Mouse (Mus musculus): ENCODE data around the gene Apex1. TPM values are rescaled to one million over a fixed set of nuclear protein-coding genes. Genes with fewer than 3 reads are reported as not detected.
A peak's percentile ranks its signal among the peaks of the same experiment; 100 is the strongest.
"Not testable (repeated sequence)": the region's sequence is repeated elsewhere in the genome, so short reads cannot be mapped to it uniquely, and the experiment has no call there.

Gene Apex1
- polyA plus RNA-seq, 1 experiment from 2014 or later, result 466 TPM

DNA sequence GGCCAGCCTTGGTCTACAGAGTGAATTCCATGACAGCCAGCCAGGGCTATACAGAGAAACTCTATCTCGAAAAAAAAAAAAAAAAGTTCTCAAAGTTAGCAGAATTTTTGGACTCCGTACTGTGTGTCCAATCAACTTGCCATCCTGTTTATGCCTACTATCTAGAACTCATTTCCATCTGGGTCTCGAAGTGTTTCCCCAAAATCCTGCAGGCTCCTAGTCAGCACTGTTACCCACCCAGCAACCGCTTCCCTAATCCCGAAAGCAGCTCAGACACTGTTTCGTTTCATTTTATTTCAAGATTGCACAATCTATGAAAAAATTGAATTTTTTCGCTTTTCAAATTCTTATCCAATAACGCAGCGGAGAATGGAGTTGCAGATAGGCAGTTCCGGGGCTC is 30.7 kb downstream of the Apex1 start:
- H3K9me3 ChIP-seq (ENCODE audit: control insufficient read depth, low read length), result no peaks in the 10 kb centered on the region
- no peak overlapping the region for H3K4me3 ChIP-seq (ENCODE audit: low read depth, low read length)
- H3K4me1 ChIP-seq (ENCODE audit: control insufficient read depth, insufficient read depth, low read length), result no peaks in the 10 kb centered on the region
- no peaks in the 10 kb centered on the region for H3K27me3 ChIP-seq (ENCODE audit: control insufficient read depth, insufficient read depth, low read length)
- H3K27ac ChIP-seq (replicated peaks; ENCODE audit: low read depth, low read length), result no peak overlapping the region
- no peak overlapping the region for H3K4me2 ChIP-seq (ENCODE audit: low read depth, severe bottlenecking)
- DNase-seq (ENCODE audit: low spot score) (no peak), ATAC-seq (ENCODE audit: insufficient number of reproducible peaks, low FRiP score, low TSS enrichment, low read depth) (no peak)
- H3K36me3 ChIP-seq (ENCODE audit: control insufficient read depth, insufficient read depth, low read length), result no peaks in the 10 kb centered on the region; the same call in 1 of the 2 replicates
- no peak overlapping the region for H3K9ac ChIP-seq (ENCODE audit: low read length)
- WGBS, result 86% methylated on average over 10 of the region's 10 CpGs

- not testable (repeated sequence) for H3K9me3 ChIP-seq (ENCODE audit: control insufficient read depth, low read length); H3K9ac ChIP-seq (ENCODE audit: low read length); H3K4me3 ChIP-seq (ENCODE audit: low read depth, low read length); H3K27ac ChIP-seq (replicated peaks; ENCODE audit: low read depth, low read length); H3K4me1 ChIP-seq (ENCODE audit: control insufficient read depth, insufficient read depth, low read length); H3K36me3 ChIP-seq (ENCODE audit: control insufficient read depth, insufficient read depth, low read length); H3K27me3 ChIP-seq (ENCODE audit: control insufficient read depth, insufficient read depth, low read length)
- WGBS, result 7% methylated on average over 18 of the region's 19 CpGs
- ATAC-seq (ENCODE audit: insufficient number of reproducible peaks, low FRiP score, low TSS enrichment, low read depth), result peak; percentile 64
- H3K4me2 ChIP-seq (ENCODE audit: low read depth, severe bottlenecking), result peak within 1 kb of the TSS; percentile 22; the same call in 1 of the 2 replicates
- DNase-seq (ENCODE audit: low spot score), result peak; percentile 47
These were observed 31.3 kb downstream of the Apex1 start, which contains the start of gene Pnp2 for GRCm38 (mm10) chr14:50955942-50956508. Gene Pnp2, plus strand, starts transcription at chr14:50955992.

DNA sequence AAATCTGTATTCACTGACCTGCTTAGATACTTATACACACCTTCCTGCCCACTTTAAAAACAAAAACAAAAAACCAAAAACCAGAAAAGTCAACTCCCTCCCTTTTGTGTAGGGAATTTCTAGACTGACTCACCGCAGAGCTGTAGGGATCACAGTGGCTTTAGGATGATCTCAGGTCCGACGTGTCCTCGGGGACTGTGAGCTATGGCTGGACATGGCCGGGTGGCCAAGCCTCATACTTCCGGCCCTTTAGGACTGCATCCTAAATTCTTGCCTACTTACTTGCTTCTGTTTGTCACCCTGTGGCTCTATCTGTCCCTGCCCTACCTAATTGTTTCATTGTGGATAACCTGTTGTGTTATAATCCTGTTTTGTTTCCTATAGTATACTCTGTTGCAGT is 32.0 kb downstream of the Apex1 start:
- DNase-seq (ENCODE audit: low spot score); H3K9me3 ChIP-seq (ENCODE audit: control insufficient read depth, low read length); H3K4me3 ChIP-seq (ENCODE audit: low read depth, low read length); H3K9ac ChIP-seq (ENCODE audit: low read length); H3K36me3 ChIP-seq (ENCODE audit: control insufficient read depth, insufficient read depth, low read length); H3K27ac ChIP-seq (replicated peaks; ENCODE audit: low read depth, low read length); H3K4me1 ChIP-seq (ENCODE audit: control insufficient read depth, insufficient read depth, low read length); H3K4me2 ChIP-seq (ENCODE audit: low read depth, severe bottlenecking); H3K27me3 ChIP-seq (ENCODE audit: control insufficient read depth, insufficient read depth, low read length); ATAC-seq (ENCODE audit: insufficient number of reproducible peaks, low FRiP score, low TSS enrichment, low read depth): not testable (repeated sequence)
- 90% methylated on average over 6 of the region's 6 CpGs for WGBS

DNA sequence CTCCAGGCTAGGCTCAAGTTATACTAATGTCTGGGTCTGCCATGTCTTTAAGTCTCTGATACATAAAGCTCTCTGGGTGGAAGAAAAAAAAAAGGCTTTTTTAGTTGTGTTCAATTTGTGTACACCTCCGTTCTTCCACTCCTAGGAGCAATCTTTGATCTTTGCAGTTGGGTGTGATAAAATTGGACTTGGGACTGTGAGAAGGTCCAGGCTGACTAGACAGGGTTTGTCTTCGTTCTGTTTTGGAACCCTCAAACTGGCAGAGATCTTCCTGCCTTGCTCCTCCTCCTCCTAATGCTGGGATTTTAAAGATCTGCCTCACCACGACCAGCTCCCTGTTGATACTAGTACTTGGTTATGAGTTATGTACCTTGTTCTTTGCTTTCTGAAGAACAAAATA is 32.4 kb downstream of the Apex1 start:
- H3K4me3 ChIP-seq (ENCODE audit: low read depth, low read length); H3K9me3 ChIP-seq (ENCODE audit: control insufficient read depth, low read length); H3K4me2 ChIP-seq (ENCODE audit: low read depth, severe bottlenecking); H3K27me3 ChIP-seq (ENCODE audit: control insufficient read depth, insufficient read depth, low read length); H3K27ac ChIP-seq (replicated peaks; ENCODE audit: low read depth, low read length); ATAC-seq (ENCODE audit: insufficient number of reproducible peaks, low FRiP score, low TSS enrichment, low read depth); H3K4me1 ChIP-seq (ENCODE audit: control insufficient read depth, insufficient read depth, low read length); DNase-seq (ENCODE audit: low spot score); H3K36me3 ChIP-seq (ENCODE audit: control insufficient read depth, insufficient read depth, low read length); H3K9ac ChIP-seq (ENCODE audit: low read length): not testable (repeated sequence)
- WGBS, result 66% methylated on average over 3 of the region's 3 CpGs

DNA sequence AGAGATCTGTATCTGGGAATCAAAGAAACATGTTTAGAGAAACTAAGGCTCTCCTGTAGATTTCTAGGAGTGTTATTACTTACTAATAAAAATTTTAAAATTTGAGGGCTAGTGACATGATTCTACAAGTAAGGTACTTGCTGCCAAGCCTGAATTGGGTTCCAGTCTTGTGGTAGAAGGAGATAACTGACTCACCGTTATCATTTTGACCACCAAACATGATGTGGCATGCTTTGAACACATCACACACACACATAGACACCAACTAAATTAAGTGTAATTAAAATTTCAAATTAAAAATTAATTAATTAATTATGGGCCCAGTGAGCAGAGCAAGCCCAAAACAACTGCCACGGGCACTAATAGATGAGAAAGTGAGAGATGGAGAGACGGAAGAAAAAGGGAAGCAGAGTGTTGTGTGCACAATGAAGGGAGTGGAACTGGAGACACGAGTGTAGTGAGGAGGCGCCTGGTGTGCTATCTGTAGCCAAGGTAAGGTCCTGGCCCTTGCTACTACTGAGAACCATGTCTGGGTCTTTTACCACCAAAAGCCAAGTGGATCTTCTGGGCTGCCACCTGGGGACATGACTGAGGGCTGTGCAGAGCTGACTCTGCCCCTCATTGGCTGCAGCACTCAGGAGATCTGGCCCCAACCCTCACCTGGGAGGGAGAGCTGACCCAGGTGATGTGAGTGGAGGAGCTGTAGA is 33.7 kb downstream of the Apex1 start:
- not testable (repeated sequence) for H3K4me1 ChIP-seq (ENCODE audit: control insufficient read depth, insufficient read depth, low read length); H3K9me3 ChIP-seq (ENCODE audit: control insufficient read depth, low read length); H3K4me2 ChIP-seq (ENCODE audit: low read depth, severe bottlenecking); ATAC-seq (ENCODE audit: insufficient number of reproducible peaks, low FRiP score, low TSS enrichment, low read depth); H3K27me3 ChIP-seq (ENCODE audit: control insufficient read depth, insufficient read depth, low read length); H3K4me3 ChIP-seq (ENCODE audit: low read depth, low read length); H3K9ac ChIP-seq (ENCODE audit: low read length); H3K27ac ChIP-seq (replicated peaks; ENCODE audit: low read depth, low read length); H3K36me3 ChIP-seq (ENCODE audit: control insufficient read depth, insufficient read depth, low read length); DNase-seq (ENCODE audit: low spot score)
- WGBS, result 95% methylated on average over 5 of the region's 5 CpGs

DNA sequence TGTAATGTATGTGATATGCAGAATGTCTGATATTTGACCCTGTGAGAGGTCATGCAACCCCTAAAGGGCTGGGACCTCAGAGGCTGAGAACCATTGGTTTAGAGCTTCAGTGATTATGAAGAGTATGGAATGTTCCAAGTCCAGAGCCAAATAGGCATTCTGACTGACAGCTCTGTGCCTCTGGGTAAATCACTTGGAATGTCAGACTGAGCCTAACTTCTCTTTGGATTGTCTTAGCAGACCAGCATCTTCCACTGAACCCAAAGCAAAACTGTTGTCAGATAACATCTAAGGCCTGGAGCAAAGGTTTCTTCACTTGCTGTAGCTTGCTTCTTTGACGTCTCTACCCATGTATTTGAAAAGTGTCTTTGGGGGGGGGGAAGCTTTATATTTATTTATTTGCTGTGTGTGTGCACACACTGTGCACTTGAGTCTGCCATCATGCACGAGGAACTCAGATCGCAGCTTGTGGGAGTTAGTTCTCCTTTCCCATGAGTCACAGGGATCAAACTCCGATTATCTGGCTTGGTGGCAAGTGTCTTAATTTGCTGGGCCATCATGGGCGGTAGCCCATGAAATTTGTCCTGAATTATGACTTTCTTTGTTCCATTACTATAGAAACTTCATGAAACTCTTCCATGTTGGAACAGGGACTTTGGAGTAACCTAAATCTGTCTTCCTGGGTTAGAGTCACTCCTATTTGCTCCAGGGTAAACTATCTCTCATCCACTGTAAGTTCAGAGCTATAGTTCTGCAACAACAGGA is 43.6 kb downstream of the Apex1 start:
- no peak overlapping the region for H3K4me2 ChIP-seq (ENCODE audit: low read depth, severe bottlenecking)
- H3K27ac ChIP-seq (replicated peaks; ENCODE audit: low read depth, low read length), result no peak overlapping the region
- no peak for DNase-seq (ENCODE audit: low spot score)
- no peaks in the 10 kb centered on the region for H3K27me3 ChIP-seq (ENCODE audit: control insufficient read depth, insufficient read depth, low read length)
- no peak overlapping the region for H3K4me3 ChIP-seq (ENCODE audit: low read depth, low read length)
- H3K9ac ChIP-seq (ENCODE audit: low read length), result no peak overlapping the region
- no peaks in the 10 kb centered on the region for H3K4me1 ChIP-seq (ENCODE audit: control insufficient read depth, insufficient read depth, low read length)
- ATAC-seq (ENCODE audit: insufficient number of reproducible peaks, low FRiP score, low TSS enrichment, low read depth), result no peak
- no peaks in the 10 kb centered on the region for H3K9me3 ChIP-seq (ENCODE audit: control insufficient read depth, low read length)
- 86% methylated on average over 5 of the region's 5 CpGs for WGBS
- H3K36me3 ChIP-seq (ENCODE audit: control insufficient read depth, insufficient read depth, low read length), result no peaks in the 10 kb centered on the region

- H3K27ac ChIP-seq (replicated peaks; ENCODE audit: low read depth, low read length), result no peak overlapping the region
- no peaks in the 10 kb centered on the region for H3K4me1 ChIP-seq (ENCODE audit: control insufficient read depth, insufficient read depth, low read length)
- no peak for DNase-seq (ENCODE audit: low spot score)
- no peaks in the 10 kb centered on the region for H3K27me3 ChIP-seq (ENCODE audit: control insufficient read depth, insufficient read depth, low read length)
- no peak overlapping the region for H3K4me2 ChIP-seq (ENCODE audit: low read depth, severe bottlenecking)
- no peak overlapping the region for H3K9ac ChIP-seq (ENCODE audit: low read length)
- no peaks in the 10 kb centered on the region for H3K9me3 ChIP-seq (ENCODE audit: control insufficient read depth, low read length)
- no peaks in the 10 kb centered on the region for H3K36me3 ChIP-seq (ENCODE audit: control insufficient read depth, insufficient read depth, low read length)
- 48% methylated on average over 1 of the region's 1 CpGs for WGBS
- ATAC-seq (ENCODE audit: insufficient number of reproducible peaks, low FRiP score, low TSS enrichment, low read depth), result no peak
- H3K4me3 ChIP-seq (ENCODE audit: low read depth, low read length), result no peak overlapping the region
These were observed 44.3 kb downstream of the Apex1 start for GRCm38 (mm10) chr14:50969041-50969440.

GRCm38 (mm10) chr14:50969558-50970544 is 45.1 kb downstream of the Apex1 start:
- no peaks in the 10 kb centered on the region for H3K36me3 ChIP-seq (ENCODE audit: control insufficient read depth, insufficient read depth, low read length)
- no peak overlapping the region for H3K4me2 ChIP-seq (ENCODE audit: low read depth, severe bottlenecking)
- ATAC-seq (ENCODE audit: insufficient number of reproducible peaks, low FRiP score, low TSS enrichment, low read depth) (no peak), DNase-seq (ENCODE audit: low spot score) (no peak)
- no peaks in the 10 kb centered on the region for H3K9me3 ChIP-seq (ENCODE audit: control insufficient read depth, low read length)
- H3K9ac ChIP-seq (ENCODE audit: low read length), result no peak overlapping the region
- H3K4me3 ChIP-seq (ENCODE audit: low read depth, low read length), result no peak overlapping the region
- H3K4me1 ChIP-seq (ENCODE audit: control insufficient read depth, insufficient read depth, low read length), result no peaks in the 10 kb centered on the region
- 53% methylated on average over 12 of the region's 12 CpGs for WGBS
- H3K27ac ChIP-seq (replicated peaks; ENCODE audit: low read depth, low read length), result no peak overlapping the region
- no peaks in the 10 kb centered on the region for H3K27me3 ChIP-seq (ENCODE audit: control insufficient read depth, insufficient read depth, low read length)

Data from limb, embryonic 11.5 days (tissue).